Mouse (Mus musculus): ENCODE results near the gene Olfr508.

DNA sequence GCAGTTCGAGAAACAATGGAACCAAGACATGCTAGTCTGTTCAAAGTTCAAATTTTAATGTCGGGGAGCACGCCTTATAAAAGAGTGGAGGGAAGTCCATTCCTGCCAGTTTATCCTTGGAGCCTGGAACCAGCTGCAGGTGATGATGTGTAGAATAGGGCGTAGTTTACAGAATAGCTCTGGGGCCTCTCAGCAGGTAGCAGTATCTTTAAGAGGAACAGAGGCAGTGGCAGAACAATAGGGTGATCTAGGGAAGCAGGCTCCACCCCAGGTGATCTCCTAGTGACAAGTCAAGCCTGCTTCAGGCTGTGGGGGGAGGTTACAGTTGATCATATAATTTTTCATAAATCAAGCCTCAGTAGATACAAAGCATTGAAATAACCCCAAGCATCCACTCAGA, 49.1 kb downstream of the Olfr508 start:
- no peak for TF ChIP-seq CTCF (conservative IDR thresholded peaks at IDR 0.05; ENCODE audit: low read length)
- no peak for TF ChIP-seq NANOG (IDR thresholded peaks at IDR 0.05; ENCODE audit: borderline replicate concordance, low read length)

All from E14TG2a.4 (cell line).